Mouse (Mus musculus): ENCODE data around the gene Myo10.

Myo10 gene

DNA sequence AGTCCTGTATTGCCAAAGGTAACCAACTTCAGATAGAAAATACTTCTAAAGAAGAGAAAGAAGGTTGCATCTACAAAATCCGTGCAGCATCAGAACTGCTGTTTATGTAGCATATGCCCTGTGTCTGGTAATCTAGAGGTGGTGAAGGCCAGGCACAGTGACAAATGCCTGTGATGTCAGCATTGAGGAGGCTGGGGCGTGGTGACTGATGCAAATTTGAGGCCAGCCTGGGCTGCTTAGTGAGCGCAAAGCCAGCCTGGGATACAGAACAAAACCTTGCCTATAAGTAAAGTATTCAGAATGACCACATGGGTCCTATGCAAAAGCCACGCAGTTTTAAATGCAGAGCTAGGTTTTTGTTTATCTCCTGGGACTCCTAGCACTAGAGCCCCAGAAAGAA, 106.2 kb downstream of the Myo10 start:
- no peak for DNase-seq

- no peak for DNase-seq
These were observed 108.7 kb downstream of the Myo10 start for GRCm38 (mm10) chr15:25731053-25731452.

DNA sequence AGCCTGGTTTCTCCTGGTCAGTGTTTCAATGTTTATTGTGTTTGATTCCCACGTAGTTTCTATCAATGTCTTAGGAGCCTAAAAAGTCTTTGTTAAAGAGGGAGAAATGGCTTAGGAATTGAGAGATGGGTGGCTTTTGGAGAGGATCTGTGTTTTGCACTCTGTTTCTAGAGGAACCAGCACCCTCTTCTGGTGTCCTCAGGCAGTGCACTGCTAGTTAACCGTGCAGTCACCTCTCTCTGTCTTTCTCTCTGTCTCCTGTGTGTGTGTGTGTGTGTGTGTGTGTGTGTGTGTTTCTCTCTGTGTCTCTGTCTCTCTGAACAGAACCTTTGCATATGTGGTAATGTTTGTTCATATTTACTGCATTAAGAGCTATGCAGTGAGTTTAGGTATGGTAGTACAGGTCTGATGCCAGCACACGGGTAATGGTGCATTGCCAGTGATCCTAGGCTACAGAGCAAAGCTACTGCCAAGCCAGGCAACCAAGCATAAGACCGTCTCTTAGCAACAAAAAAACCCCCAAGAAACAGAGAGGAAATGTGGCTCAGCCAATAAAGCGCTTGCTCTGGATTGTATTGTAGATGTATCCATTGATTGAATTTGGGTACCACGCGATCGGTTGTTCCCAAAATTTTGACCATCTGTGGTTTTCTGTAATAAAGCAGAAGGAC, 110.6 kb downstream of the Myo10 start:
- DNase-seq, result peak; percentile 63

GRCm38 (mm10) chr15:25733739-25734430, 111.6 kb downstream of the Myo10 start:
- no peak for DNase-seq

DNA sequence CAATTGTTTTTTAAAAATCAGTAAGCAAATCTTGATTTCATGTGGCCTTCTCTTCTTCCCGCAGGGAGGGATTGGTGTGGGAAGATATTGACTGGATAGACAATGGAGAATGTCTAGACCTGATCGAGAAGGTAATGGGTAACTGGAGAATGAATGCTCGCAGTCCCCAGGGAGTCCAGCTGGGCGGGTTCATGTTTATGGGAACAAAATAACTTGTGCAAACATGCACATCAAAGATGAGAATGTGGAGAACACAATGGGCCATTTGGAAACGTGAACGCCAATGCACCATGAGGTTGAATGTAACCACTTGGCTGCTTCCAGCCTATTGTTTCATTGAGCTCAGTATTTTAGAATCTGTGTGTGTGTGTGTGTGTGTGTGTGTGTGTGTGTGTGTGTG, 114.2 kb downstream of the Myo10 start:
- no peak for DNase-seq

DNA sequence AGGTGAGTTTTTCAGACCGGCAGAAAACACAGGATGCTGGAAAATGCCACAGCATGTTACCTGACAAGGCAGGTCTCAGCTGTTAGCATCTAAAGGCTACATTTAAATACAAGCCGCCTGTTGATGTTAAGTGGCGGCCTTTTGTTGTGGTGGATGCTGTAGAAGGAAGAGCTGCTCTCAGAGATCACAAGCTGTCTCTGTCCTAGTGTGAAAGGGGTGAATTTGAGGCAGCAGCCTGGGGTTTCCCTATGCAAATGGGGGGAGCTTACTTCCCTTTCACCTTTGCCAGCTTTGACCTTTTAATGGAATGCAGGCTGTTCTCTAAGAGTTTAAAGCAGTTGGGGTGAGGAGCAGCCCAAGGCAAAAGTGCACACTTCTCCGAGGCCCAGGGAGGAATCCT, 117.9 kb downstream of the Myo10 start:
- DNase-seq, result no peak

DNA sequence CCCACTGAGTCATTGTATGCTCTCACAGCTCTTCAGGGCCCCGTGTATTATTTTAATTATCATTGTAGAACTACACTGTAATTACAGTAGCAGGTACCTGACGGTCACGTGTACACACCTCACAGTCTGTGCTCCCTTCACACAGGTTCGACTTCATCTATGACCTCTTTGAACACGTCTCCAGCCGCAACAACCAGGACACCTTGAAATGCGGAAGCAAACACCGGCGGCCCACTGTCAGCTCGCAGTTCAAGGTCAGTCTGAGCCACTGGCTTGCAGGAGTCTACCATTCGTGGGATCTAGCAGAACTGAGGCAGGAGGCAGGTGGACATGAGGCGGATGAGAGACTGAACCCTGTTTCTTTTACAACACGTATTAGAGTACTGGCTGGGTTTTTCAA, 119.9 kb downstream of the Myo10 start:
- DNase-seq, result no peak

GRCm38 (mm10) chr15:25751510-25751909, 129.2 kb downstream of the Myo10 start:
- DNase-seq, result no peak

DNA sequence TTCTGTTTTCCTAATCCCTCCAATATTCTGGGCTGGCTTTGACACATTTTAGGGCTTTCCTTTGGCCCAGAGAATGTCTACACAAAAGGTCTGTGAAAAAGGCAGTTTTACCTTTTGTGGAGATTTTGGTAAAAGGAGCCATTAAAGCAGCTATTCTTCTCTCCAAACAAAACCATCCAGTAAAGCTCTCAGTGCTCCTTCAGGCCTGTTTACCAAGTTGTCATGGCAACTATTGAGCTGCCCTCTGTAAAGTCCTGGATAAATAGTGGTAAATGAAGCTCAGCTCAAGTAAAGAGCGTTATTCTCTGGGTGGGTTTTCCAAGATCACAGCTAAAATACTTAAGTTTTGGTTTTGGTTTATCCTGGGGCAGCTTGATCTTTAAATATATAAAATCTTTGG, 130.3 kb downstream of the Myo10 start:
- DNase-seq, result no peak

DNA sequence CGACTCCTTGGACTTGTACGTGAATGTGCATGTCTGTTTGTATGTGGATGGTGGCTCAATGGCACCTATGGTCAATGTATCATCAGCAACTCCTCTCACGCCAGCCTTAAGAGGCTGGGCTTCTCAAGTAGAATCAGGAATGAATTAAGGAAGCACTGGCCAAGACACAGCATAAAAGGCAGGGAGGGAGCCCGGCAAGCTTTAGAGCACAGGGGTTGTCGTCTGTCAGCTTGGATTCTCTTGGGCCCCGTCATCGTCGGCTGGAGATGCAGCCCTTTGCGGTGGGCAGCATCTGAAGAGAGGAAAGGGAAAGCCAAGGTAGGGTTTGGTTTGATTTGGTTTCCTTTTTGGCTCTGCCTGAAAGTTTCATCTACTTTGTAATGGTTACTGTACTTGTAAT, 130.7 kb downstream of the Myo10 start:
- no peak for DNase-seq

GRCm38 (mm10) chr15:25753878-25754277, 131.6 kb downstream of the Myo10 start:
- no peak for DNase-seq

DNA sequence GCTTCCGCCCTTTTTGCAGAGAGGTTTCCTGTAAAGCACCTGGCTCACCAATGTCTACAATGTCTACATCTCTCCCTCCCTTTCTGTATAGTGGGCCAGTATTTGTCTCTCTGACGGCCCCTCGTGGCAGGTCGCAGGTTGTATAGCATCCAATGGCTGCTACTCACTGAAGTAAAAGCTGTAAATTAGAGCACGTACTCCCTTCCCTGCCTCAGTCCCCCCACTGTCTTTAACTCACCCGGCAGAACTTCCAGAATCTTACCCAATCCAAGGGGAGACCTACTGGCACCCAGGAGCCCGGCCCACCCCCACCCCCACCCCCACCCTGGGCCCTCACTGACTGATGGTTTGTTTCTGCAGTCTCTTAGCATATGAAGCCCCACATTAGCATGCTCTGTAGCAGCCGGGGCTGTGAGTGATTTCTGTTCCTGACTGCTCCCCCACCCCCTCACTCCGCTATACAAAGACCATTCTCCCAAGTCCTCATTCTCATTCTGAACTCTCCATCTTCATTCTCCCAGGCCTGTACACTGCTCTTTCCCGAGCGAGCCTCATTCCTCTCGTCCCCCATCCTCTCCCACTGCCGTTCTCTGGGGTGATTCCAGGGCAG, 132.1 kb downstream of the Myo10 start:
- DNase-seq, result no peak

GRCm38 (mm10) chr15:25755536-25755935, 133.2 kb downstream of the Myo10 start:
- DNase-seq, result no peak

GRCm38 (mm10) chr15:25756072-25756471, 133.7 kb downstream of the Myo10 start:
- DNase-seq, result no peak

- DNase-seq, result no peak
These were observed 135.7 kb downstream of the Myo10 start for GRCm38 (mm10) chr15:25758037-25758436.

DNA sequence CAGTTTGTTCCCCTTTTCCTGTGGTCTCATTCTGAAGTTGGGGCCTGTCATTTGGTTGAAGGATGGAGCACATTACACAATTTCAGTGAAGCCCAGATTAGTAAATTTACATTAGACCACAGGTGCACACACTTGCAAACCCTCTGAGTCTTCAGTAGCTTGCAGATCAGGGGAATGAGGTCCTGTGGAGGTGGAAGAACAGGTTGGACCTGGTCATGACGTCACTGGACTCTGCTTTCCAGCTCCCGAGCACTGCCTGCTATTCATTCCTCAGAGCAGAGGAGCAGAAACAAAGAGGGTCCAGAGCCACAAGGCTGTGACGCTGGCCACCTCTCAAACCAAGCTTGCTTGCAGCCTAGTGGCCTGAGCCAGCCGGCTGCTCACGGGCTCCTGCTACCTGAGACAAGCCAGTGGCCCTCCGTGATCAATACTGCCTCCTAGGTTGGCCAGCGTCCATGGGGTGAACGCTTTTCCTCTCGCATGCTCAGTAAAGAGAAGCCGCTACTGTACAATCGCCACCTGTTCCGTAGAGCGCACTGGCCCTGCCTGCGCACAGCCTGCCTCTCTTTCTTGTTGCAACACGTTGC, 136.3 kb downstream of the Myo10 start:
- DNase-seq, result no peak

- DNase-seq, result no peak
These were observed 138.0 kb downstream of the Myo10 start for GRCm38 (mm10) chr15:25760304-25760703.

GRCm38 (mm10) chr15:25761049-25761448, 138.7 kb downstream of the Myo10 start:
- no peak for DNase-seq

DNA sequence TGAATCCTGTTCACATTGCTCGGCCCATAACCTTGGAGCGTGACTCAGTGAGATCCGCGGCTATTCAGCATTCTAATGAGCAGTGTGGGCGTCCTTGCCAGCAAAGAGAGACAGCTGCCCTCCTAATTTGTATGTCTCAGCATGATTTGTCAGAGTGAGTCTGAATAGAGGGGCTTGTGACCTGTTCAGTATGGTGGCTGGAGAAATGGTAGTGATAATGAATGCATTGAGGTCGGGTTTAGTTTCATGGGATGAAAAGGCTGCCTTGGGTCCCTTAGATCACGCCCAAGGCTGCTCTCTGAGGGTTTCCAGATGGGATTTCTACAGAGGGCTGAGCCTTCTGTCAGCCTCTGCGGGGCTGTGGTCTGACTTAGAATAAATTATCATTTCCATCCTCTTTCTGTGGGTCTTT, 139.5 kb downstream of the Myo10 start:
- DNase-seq, result no peak

DNA sequence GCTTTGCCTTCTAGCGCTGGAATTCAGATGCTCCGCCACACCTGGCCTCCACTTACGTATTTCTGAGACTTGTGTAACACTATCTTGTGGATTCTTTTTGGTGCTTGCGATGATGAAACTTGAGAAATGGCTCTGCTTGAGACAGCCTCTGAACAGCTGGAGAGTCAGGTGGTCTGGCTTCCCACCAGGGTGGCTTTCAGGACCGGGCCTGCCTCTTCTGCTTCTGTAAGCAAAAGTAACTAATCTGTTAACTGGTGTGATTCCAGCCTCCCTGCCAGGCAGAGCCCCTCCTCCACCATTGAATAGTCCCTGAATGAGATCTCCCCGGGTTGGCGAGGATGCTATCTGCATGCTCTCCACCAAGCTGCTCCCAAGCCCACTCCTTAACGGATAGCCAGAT, 140.0 kb downstream of the Myo10 start:
- no peak for DNase-seq

- DNase-seq, result no peak
These were observed 140.8 kb downstream of the Myo10 start for GRCm38 (mm10) chr15:25763106-25763505.

DNA sequence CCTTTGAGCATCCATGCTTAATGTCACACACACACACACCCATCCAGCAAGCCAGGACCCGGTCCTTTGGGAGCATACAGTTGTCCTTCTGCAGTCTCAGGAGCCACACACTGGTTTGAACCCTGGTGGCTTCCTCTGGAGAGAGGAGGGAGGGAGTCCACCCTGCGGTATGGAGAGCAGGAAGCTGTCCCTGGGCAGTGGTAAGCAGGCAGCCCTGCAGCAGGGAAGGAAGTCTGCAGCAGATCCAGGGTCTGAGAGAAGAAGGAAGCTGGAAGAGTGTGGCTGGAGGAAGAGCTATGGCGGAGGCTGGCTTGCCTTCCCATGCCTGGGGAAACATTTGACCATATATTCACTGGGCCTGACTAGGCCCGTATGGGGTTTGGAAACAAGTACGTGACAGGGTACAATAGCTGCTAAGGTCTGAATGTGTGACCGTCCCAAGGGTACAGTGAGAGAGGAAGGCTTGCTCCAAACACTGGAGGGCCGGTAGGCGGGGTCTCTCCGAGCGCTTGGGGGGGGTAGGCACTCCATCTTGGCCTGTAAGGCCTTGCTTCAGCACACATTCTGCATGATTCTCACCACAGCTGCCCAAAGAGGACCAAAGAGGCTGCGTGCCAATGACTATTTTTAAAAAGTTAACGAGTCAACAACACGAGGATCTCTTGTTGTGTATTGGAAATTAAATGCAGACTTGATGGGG, 142.5 kb downstream of the Myo10 start:
- no peak for DNase-seq

DNA sequence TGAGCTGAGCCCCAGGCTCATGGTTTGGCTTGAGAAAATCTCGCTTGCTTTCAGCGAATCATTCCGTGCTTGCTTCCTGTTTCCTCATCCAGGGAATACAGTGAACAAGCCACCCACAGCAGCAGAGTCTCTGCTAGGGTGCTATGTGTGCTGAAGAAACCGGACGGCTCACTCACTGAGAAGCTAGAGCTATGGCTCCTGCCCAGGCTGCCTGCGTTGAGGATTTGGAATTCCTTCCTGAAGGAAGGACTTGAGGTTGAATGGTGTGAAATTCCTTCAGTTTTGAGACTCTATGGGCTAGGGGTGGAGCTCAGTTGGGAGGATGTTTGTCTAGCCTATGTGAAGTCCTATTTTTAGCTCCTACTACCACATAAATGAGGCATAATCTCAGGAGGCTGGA, 145.5 kb downstream of the Myo10 start:
- DNase-seq, result no peak

Data from thymus, postnatal 4 days (tissue).